Mouse (Mus musculus): ENCODE results near the gene Hdac9.
A peak's percentile ranks its signal among the peaks of the same experiment; 100 is the strongest.

Hdac9 gene

GRCm38 (mm10) chr12:34806528-34806927, 110.4 kb downstream of the Hdac9 start:
- no peak for DNase-seq (ENCODE audit: low spot score in 2 of 2)

- DNase-seq (ENCODE audit: low spot score in 2 of 2) = no peak
These were observed 113.2 kb downstream of the Hdac9 start for GRCm38 (mm10) chr12:34803721-34804120.

GRCm38 (mm10) chr12:34802308-34802707, 114.6 kb downstream of the Hdac9 start:
- DNase-seq (ENCODE audit: low spot score in 2 of 2) = no peak

GRCm38 (mm10) chr12:34801752-34802151, 115.1 kb downstream of the Hdac9 start:
- no peak for DNase-seq (ENCODE audit: low spot score in 2 of 2)

GRCm38 (mm10) chr12:34797389-34797788, 119.5 kb downstream of the Hdac9 start:
- no peak for DNase-seq (ENCODE audit: low spot score in 2 of 2)

GRCm38 (mm10) chr12:34795487-34795886, 121.4 kb downstream of the Hdac9 start:
- DNase-seq (ENCODE audit: low spot score in 2 of 2) = no peak

- DNase-seq (ENCODE audit: low spot score in 2 of 2) = no peak
These were observed 124.8 kb downstream of the Hdac9 start for GRCm38 (mm10) chr12:34792113-34792452.

GRCm38 (mm10) chr12:34791213-34792112, 125.4 kb downstream of the Hdac9 start:
- DNase-seq (ENCODE audit: low spot score in 2 of 2) = no peak

- DNase-seq (ENCODE audit: low spot score in 2 of 2) = no peak
These were observed 127.6 kb downstream of the Hdac9 start for GRCm38 (mm10) chr12:34789031-34789982.

- DNase-seq (ENCODE audit: low spot score in 2 of 2) = no peak
These were observed 129.5 kb downstream of the Hdac9 start for GRCm38 (mm10) chr12:34787380-34787779.

- no peak for DNase-seq (ENCODE audit: low spot score in 2 of 2)
These were observed 133.3 kb downstream of the Hdac9 start for GRCm38 (mm10) chr12:34783574-34783973.

GRCm38 (mm10) chr12:34779368-34779957, 137.4 kb downstream of the Hdac9 start:
- no peak for DNase-seq (ENCODE audit: low spot score in 2 of 2)

- peak in 1 of 2 experiments; percentile 34 for DNase-seq (ENCODE audit: low spot score in 2 of 2)
These were observed 140.7 kb downstream of the Hdac9 start for GRCm38 (mm10) chr12:34776170-34776569.

GRCm38 (mm10) chr12:34774071-34774470, 142.8 kb downstream of the Hdac9 start:
- DNase-seq (ENCODE audit: low spot score in 2 of 2) = no peak

- DNase-seq (ENCODE audit: low spot score in 2 of 2) = no peak
These were observed 149.6 kb downstream of the Hdac9 start for GRCm38 (mm10) chr12:34767226-34767775.

GRCm38 (mm10) chr12:34747266-34747665, 169.6 kb downstream of the Hdac9 start:
- DNase-seq (ENCODE audit: low spot score in 2 of 2) = peak in 1 of 2 experiments; percentile 33

- DNase-seq (ENCODE audit: low spot score in 2 of 2) = no peak
These were observed 191.7 kb downstream of the Hdac9 start for GRCm38 (mm10) chr12:34725204-34725603.

GRCm38 (mm10) chr12:34724274-34724673, 192.6 kb downstream of the Hdac9 start:
- no peak for DNase-seq (ENCODE audit: low spot score in 2 of 2)

- no peak for DNase-seq (ENCODE audit: low spot score in 2 of 2)
These were observed 193.9 kb downstream of the Hdac9 start for GRCm38 (mm10) chr12:34722831-34723490.

- DNase-seq (ENCODE audit: low spot score in 2 of 2) = no peak
These were observed 196.0 kb downstream of the Hdac9 start for GRCm38 (mm10) chr12:34720906-34721305.

GRCm38 (mm10) chr12:34714266-34714939, 202.5 kb downstream of the Hdac9 start:
- no peak for DNase-seq (ENCODE audit: low spot score in 2 of 2)

Measured in right cerebral cortex, postnatal 10 days (tissue).